Mouse (Mus musculus): Measurements from ENCODE around the gene Adamts13. TPM values are rescaled to one million over a fixed set of nuclear protein-coding genes. Genes with fewer than 3 reads are reported as not detected.

Gene Adamts13
- total RNA-seq, 2 experiments from 2014 or later, result 1.8 to 2.3 TPM

DNA sequence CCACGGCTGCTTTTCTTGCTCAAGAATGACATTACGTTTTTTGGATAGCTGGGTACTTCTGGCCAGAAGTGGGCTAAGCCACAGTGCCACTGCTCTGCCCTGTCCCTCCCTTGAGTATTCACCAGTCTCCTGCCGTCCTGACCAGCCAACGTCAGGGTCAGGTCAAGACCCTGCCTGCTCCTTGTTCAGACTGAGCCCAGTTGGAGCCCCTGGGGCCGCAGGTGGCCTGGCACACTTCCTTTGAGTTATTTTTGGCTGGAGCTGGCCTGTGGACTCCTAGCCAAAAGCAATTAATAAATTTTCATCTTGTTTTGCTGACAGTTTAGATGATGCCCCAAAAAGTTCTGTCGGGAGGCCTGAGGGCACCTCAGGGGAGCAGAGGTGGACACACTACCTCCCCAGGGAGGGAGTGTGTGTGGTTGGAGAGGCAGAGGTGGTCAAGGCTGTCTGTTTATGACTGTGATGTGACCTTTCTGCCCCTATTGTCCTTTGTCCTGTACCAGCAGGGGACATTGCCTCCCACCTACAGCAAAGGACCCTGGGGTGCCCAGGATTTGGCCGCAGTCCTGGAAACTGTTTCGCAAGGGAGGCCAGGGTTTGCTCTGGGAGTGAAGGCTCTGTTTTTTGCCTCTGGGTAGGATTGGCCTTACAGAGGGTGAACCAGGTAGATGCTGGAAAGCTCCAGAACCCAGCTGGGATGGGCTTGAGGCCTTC lies 69.1 kb downstream of the Adamts13 start:
- no peak overlapping the region for H3K4me3 ChIP-seq
- no peak overlapping the region for H3K27ac ChIP-seq
- DNase-seq (ENCODE audit: extremely low spot score in 1 of 2, low spot score in 2 of 2), result no peak
- TF ChIP-seq CTCF (IDR thresholded peaks at IDR 0.05), result no peak
- intact Hi-C loops (cut with DNase I), result loop anchor here (5.0 kb wide), 1 partner anchor 85 kb away; no protein-coding TSS in a partner anchor

GRCm38 (mm10) chr2:27043461-27043860 lies 70.2 kb downstream of the Adamts13 start:
- intact Hi-C loops (cut with DNase I), result loop anchor here (1.0 to 5.0 kb wide), 2 partner anchors 84 to 194 kb away; no protein-coding TSS in a partner anchor
- peak; percentile 91 for TF ChIP-seq CTCF (IDR thresholded peaks at IDR 0.05)
- H3K4me3 ChIP-seq, result no peak overlapping the region
- H3K27ac ChIP-seq, result no peak overlapping the region
- DNase-seq (ENCODE audit: extremely low spot score in 1 of 2, low spot score in 2 of 2), result peak; percentile 87 to 90

DNA sequence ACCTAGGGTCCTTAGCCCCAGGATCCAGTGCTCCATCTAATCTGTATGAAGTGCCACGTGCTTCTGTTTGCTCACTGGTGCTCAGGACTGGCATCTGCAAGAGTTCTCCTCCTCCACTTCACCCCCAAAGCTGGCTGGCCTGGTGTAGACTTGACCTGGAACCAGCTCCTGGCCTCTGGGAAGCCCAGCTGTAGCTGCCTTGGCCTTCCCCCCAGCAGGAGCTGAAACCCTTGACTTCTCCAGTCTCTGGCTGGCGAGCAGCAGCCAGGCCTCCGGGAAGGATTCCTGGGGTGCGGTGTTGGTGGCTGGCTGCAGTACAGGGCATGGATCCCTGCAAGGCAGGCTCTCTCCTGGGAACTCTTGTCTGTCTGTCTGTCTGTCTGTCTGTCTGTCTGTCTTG lies 71.0 kb downstream of the Adamts13 start:
- no peak for TF ChIP-seq CTCF (IDR thresholded peaks at IDR 0.05)
- no peak for DNase-seq (ENCODE audit: extremely low spot score in 1 of 2, low spot score in 2 of 2)
- H3K27ac ChIP-seq, result no peak overlapping the region
- intact Hi-C loops (cut with DNase I), result loop anchor here (5.0 kb wide), 1 partner anchor 83 kb away; no protein-coding TSS in a partner anchor
- no peak overlapping the region for H3K4me3 ChIP-seq

DNA sequence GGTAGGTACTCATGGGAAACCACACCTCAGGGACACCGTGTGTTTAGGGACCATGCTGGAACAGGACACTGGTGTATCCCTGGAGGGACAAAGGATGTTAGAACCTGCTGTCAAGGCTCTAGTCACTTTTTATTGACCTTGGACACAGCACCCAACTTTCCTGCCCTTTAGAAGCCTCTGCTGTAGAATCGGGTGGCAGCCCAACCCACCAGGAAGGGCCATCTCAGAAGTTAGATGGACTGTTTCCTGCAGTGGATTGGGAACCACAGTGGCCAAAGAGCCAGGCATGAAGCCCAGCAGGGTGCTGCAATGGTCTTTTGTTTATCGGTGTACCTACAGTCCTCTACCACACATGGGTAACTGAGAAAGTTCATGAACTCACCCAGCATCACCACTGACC lies 71.4 kb downstream of the Adamts13 start:
- no peak for TF ChIP-seq CTCF (IDR thresholded peaks at IDR 0.05)
- no peak for DNase-seq (ENCODE audit: extremely low spot score in 1 of 2, low spot score in 2 of 2)
- intact Hi-C loops (cut with DNase I), result loop anchor here (5.0 kb wide), 1 partner anchor 83 kb away; no protein-coding TSS in a partner anchor
- Histone ChIP-seq H3K4me3 (no peak overlapping the region), H3K27ac (no peak overlapping the region)

GRCm38 (mm10) chr2:27045979-27046770 lies 73.0 kb downstream of the Adamts13 start:
- Histone ChIP-seq H3K27ac (no peak overlapping the region), H3K4me3 (no peak overlapping the region)
- intact Hi-C loops (cut with DNase I), result no loop called here
- no peak for DNase-seq (ENCODE audit: extremely low spot score in 1 of 2, low spot score in 2 of 2)
- no peak for TF ChIP-seq CTCF (IDR thresholded peaks at IDR 0.05)

DNA sequence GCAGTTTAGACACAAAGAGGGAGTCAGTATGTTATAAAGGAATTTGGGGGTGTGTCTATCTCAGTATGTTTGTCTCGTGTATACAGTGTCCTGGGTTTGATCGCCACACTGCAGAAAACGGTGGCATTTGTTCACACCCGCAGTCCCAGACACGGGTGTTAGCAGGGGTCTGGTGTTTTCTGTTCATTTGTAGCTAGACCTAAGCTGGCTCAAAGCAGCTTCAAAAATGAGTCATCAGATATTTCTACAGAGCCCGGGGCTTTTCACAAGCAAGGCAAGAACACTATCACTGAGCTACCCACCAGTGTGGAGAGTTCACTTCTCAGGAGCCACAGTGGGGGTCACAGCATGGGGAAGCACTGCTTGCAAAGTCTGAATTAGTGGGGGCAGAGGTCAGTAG lies 76.2 kb downstream of the Adamts13 start:
- no peak overlapping the region for H3K27ac ChIP-seq
- DNase-seq (ENCODE audit: extremely low spot score in 1 of 2, low spot score in 2 of 2), result no peak
- H3K4me3 ChIP-seq, result no peak overlapping the region
- intact Hi-C loops (cut with DNase I), result no loop called here
- TF ChIP-seq CTCF (IDR thresholded peaks at IDR 0.05), result no peak

DNA sequence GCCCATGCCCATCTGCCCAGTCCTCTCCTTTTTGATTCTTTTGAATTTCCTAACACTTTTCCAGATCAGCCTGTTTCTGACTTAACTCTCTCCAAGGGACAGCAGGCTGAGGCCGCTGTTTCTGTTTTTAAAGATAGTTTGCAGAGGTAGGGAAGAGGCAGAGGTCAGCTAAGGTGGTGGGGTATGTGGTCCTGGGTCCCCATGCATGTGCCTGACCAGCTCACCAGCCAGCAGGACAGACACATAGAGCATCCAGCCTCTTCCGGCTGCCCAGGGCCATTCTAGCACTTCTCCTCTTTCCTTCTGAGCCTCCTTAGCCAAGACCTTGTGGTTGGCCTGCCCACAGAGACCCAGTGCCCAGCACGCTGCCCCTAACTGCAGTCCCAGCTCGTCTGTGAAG lies 85.0 kb downstream of the Adamts13 start:
- intact Hi-C loops (cut with DNase I), result no loop called here
- DNase-seq (ENCODE audit: extremely low spot score in 1 of 2, low spot score in 2 of 2), result no peak
- no peak for TF ChIP-seq CTCF (IDR thresholded peaks at IDR 0.05)
- Histone ChIP-seq H3K4me3 (no peak overlapping the region), H3K27ac (no peak overlapping the region)

GRCm38 (mm10) chr2:27058751-27059150 lies 85.5 kb downstream of the Adamts13 start:
- Histone ChIP-seq H3K4me3 (no peak overlapping the region), H3K27ac (no peak overlapping the region)
- TF ChIP-seq CTCF (IDR thresholded peaks at IDR 0.05), result no peak
- intact Hi-C loops (cut with DNase I), result no loop called here
- no peak for DNase-seq (ENCODE audit: extremely low spot score in 1 of 2, low spot score in 2 of 2)

GRCm38 (mm10) chr2:27059187-27059586 lies 86.0 kb downstream of the Adamts13 start:
- no peak for TF ChIP-seq CTCF (IDR thresholded peaks at IDR 0.05)
- intact Hi-C loops (cut with DNase I), result no loop called here
- DNase-seq (ENCODE audit: extremely low spot score in 1 of 2, low spot score in 2 of 2), result no peak
- H3K27ac ChIP-seq, result no peak overlapping the region
- no peak overlapping the region for H3K4me3 ChIP-seq

Other genes starting within 250 kb of the Adamts13 start
- gene Abo, start 108.4 kb upstream of the Adamts13 start, total RNA-seq (2021), result not detected
- gene Surf6, start 70.5 kb upstream of the Adamts13 start, total RNA-seq (2021), result 10 to 100 TPM; 25.4 to 27.3 TPM
- 10 to 100 TPM; 44.5 to 46.6 TPM for gene Med22, start 62.7 kb upstream of the Adamts13 start, total RNA-seq (2021)
- 100 to 1,000 TPM; 208 to 232 TPM for gene Rpl7a, start 62.7 kb upstream of the Adamts13 start, total RNA-seq (2021)
- 10 to 100 TPM; 37.8 to 37.9 TPM for gene Surf2, start 57.0 kb upstream of the Adamts13 start, total RNA-seq (2021)
- gene Surf1, start 56.9 kb upstream of the Adamts13 start, total RNA-seq (2021), result 10 to 100 TPM; 96.6 to 97.2 TPM
- 10 to 100 TPM; 46.6 to 50.0 TPM for gene Surf4, start 39.5 kb upstream of the Adamts13 start, total RNA-seq (2021)
- under 1 TPM in 1 of 2 experiments, not detected in 1; 0.37 TPM for gene Stkld1, start 39.4 kb upstream of the Adamts13 start, total RNA-seq (2021)
- 10 to 100 TPM; 60.1 to 69.6 TPM for gene Rexo4, start 9.0 kb upstream of the Adamts13 start, total RNA-seq (2021)
- 10 to 100 TPM; 46.3 to 48.2 TPM for gene Cacfd1, start 36.5 kb downstream of the Adamts13 start, total RNA-seq (2021)
- gene Slc2a6, start 54.6 kb downstream of the Adamts13 start, total RNA-seq (2021), result 10 to 100 TPM; 28.9 to 29.1 TPM
- gene Mymk, start 98.8 kb downstream of the Adamts13 start, total RNA-seq (2021), result under 1 TPM in 1 of 2 experiments, not detected in 1; 0.75 TPM
- gene Adamtsl2, start 106.0 kb downstream of the Adamts13 start, total RNA-seq (2021), result 10 to 100 TPM; 16.2 to 21.4 TPM
- gene Fam163b, start 169.1 kb downstream of the Adamts13 start, total RNA-seq (2021), result 100 to 1,000 TPM; 103 to 109 TPM
- under 1 TPM; 0.23 to 0.30 TPM for gene Dbh, start 191.8 kb downstream of the Adamts13 start, total RNA-seq (2021)